Mouse (Mus musculus): ENCODE data around the gene Psen1. TPM values are rescaled to one million over a fixed set of nuclear protein-coding genes. Genes with fewer than 3 reads are reported as not detected.
A peak's percentile ranks its signal among the peaks of the same experiment; 100 is the strongest.

Gene Psen1
- polyA plus RNA-seq, 1 experiment from 2014 or later, result 64.7 TPM

DNA sequence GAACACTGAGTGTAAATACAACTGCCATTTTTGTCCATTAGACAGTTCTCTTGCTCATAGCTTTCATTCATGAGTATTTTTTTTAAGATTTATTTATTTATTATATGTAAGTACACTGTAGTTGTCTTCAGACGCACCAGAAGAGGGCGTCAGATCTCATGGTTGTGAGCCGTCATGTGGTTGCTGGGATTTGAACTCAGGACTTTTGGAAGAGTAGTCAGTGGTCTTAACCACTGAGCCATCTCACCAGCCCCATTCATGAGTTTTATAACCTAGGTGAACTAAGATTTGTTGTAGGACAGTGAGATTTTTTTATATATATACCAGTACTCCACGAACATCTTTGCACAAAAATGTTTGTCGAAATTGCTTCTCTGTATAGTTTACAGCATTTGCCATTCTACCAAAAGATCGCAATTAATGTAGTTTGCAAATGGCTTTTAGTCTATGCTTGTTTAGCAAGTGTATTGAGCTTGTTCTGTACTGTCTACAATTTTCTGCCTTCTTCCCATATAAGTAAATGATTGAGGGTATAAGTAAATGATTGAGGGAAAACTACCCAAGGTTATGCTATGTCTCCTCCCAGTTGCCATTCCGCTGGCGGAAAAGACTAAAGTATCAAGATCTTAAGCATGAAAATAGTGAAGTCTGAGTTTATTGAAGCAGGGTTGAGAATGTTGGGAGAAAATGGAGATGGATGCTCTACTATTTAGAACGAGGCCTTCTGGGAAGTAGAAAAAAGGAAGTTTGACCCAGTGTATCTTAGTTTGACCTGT is 1.2 kb upstream of the Psen1 start:
- no peak overlapping the region for H3K9ac ChIP-seq (ENCODE audit: low read length)
- TF ChIP-seq EP300 (optimal IDR thresholded peaks at IDR 0.05) (no peak), CTCF (IDR thresholded peaks at IDR 0.05; ENCODE audit: low read depth) (no peak)
- WGBS, result 88% methylated on average over 9 of the region's 9 CpGs
- H3K4me1 ChIP-seq (replicated peaks; ENCODE audit: control insufficient read depth, insufficient read depth), result 0 out of 2 replicates have a peak, but pooled peaks cover 2% of the 10 kb centered on the region
- H3K36me3 ChIP-seq (ENCODE audit: control insufficient read depth, insufficient read depth, low read length), result no peaks in the 10 kb centered on the region
- no peaks in the 10 kb centered on the region for H3K9me3 ChIP-seq (ENCODE audit: control insufficient read depth, low read length)
- H3K27ac ChIP-seq (replicated peaks), result no peak overlapping the region; the same call in 1 of the 2 replicates
- no peak overlapping the region for H3K4me3 ChIP-seq (ENCODE audit: low read depth, low read length)
- no peaks in the 10 kb centered on the region for H3K27me3 ChIP-seq (ENCODE audit: control insufficient read depth, insufficient read depth, low read length)
- DNase-seq (ENCODE audit: low spot score) (no peak), ATAC-seq (ENCODE audit: low FRiP score, low TSS enrichment) (no peak)
- no peak overlapping the region for H3K4me2 ChIP-seq (replicated peaks; ENCODE audit: low read depth)

DNA sequence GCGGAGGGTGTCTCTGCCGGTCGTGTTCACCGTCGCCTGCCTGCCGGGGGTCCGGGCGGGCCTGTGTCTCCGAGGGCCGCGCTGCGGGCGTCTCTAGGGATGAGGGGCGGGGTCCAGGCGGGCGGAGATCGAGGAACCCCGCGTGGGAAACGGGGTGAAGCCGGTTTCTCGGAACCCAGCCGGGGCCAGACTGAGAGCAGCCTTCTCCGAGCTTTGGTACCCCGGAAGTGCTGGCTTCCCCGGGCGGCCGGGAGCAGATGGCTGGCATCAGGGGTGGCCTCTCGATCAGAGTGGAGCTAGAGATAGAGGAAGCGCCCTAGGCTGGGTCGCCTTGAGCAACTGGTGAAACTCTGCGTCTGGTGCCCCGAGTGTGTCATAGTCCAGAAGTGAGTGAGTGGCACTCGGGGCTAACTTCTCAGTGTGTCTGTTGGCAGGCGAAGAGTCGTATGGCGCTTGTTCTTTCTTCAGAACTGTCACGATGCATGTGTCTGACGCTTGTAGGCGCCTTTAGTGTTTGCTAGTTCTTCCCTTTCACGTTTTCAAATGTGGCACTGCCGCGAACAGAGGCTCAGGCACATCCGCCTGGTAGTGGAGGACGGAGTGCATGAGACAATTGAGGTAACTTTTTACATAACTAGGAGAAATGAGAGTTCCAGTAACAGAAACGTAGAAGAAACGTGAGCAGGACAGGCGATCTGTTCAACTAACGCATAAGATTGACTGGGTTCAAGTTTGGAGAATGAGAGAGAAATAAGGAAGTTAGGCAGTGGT is 549 bp downstream of the Psen1 start:
- ATAC-seq (ENCODE audit: low FRiP score, low TSS enrichment), result peak; percentile 84
- H3K4me1 ChIP-seq (replicated peaks; ENCODE audit: control insufficient read depth, insufficient read depth), result 0 out of 2 replicates have a peak, but pooled peaks cover 5% of the 10 kb centered on the region
- TF ChIP-seq CTCF (IDR thresholded peaks at IDR 0.05; ENCODE audit: low read depth) (no peak), EP300 (optimal IDR thresholded peaks at IDR 0.05) (no peak)
- H3K9ac ChIP-seq (ENCODE audit: low read length), result peak overlapping the region; percentile 89
- no peak for DNase-seq (ENCODE audit: low spot score)
- peak overlapping the region; percentile 62 for H3K4me2 ChIP-seq (replicated peaks; ENCODE audit: low read depth)
- H3K27me3 ChIP-seq (ENCODE audit: control insufficient read depth, insufficient read depth, low read length), result no peaks in the 10 kb centered on the region
- under 1% methylated on average over 48 of the region's 49 CpGs for WGBS
- no peaks in the 10 kb centered on the region for H3K36me3 ChIP-seq (ENCODE audit: control insufficient read depth, insufficient read depth, low read length)
- peak overlapping the region; percentile 90 for H3K4me3 ChIP-seq (ENCODE audit: low read depth, low read length)
- H3K27ac ChIP-seq (replicated peaks), result peak overlapping the region; percentile 97
- H3K9me3 ChIP-seq (ENCODE audit: control insufficient read depth, low read length), result no peaks in the 10 kb centered on the region

DNA sequence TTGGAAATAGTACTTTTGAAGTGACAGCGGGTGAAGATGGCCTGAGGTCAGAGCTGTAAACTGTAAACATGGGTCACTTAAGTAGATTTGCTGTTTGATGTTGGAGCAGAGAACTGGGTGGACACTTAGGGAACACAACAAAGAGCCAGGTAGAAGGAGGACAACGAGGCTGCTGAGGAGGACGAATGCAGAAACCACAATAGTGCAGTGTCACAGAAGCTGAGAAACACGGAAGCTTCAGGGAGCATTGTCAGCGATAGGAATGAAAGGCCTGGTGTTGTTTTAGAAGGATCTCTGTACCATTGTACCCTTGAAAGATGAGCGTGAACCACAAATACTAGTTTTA is 1.1 kb downstream of the Psen1 start:
- Histone ChIP-seq H3K4me2 (replicated peaks; ENCODE audit: low read depth) (peak overlapping the region; percentile 62), H3K27ac (replicated peaks) (peak overlapping the region; percentile 97; the same call in 1 of the 2 replicates), H3K4me3 (ENCODE audit: low read depth, low read length) (peak overlapping the region; percentile 90), H3K9ac (ENCODE audit: low read length) (peak overlapping the region; percentile 89), H3K4me1 (replicated peaks; ENCODE audit: control insufficient read depth, insufficient read depth) (0 out of 2 replicates have a peak, but pooled peaks cover 6% of the 10 kb centered on the region), H3K9me3 (ENCODE audit: control insufficient read depth, low read length) (no peaks in the 10 kb centered on the region), H3K36me3 (ENCODE audit: control insufficient read depth, insufficient read depth, low read length) (no peaks in the 10 kb centered on the region), H3K27me3 (ENCODE audit: control insufficient read depth, insufficient read depth, low read length) (no peaks in the 10 kb centered on the region)
- WGBS, result 13% methylated on average over 6 of the region's 6 CpGs
- ATAC-seq (ENCODE audit: low FRiP score, low TSS enrichment) (no peak), DNase-seq (ENCODE audit: low spot score) (no peak)
- TF ChIP-seq EP300 (optimal IDR thresholded peaks at IDR 0.05), result no peak
- no peak for TF ChIP-seq CTCF (IDR thresholded peaks at IDR 0.05; ENCODE audit: low read depth)

DNA sequence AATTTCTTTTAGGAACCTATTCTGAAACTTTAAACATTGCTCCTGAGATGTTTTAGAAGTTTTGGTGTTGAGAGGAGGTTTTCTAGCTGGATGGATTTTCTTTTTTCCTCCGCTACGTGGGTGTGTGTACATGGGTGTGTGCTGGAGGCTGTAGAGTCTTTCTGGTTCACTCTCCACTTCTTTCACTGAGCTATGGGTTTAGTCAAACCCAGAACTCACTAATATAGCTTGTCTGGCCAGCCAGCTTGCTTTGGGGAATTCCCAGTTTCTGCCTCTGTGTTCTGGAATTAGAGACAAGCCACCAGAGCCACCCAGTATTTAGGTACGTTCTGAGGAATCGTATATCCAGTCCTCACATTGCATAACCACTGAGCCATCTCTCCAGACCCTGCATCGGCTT is 6.1 kb downstream of the Psen1 start:
- DNase-seq (ENCODE audit: low spot score) (no peak), ATAC-seq (ENCODE audit: low FRiP score, low TSS enrichment) (no peak)
- H3K4me1 ChIP-seq (replicated peaks; ENCODE audit: control insufficient read depth, insufficient read depth), result 0 out of 2 replicates have a peak, but pooled peaks cover 7% of the 10 kb centered on the region
- H3K4me3 ChIP-seq (ENCODE audit: low read depth, low read length), result no peak overlapping the region
- WGBS, result 78% methylated on average over 5 of the region's 5 CpGs
- TF ChIP-seq CTCF (IDR thresholded peaks at IDR 0.05; ENCODE audit: low read depth), result no peak
- no peak for TF ChIP-seq EP300 (optimal IDR thresholded peaks at IDR 0.05)
- H3K27me3 ChIP-seq (ENCODE audit: control insufficient read depth, insufficient read depth, low read length), result no peaks in the 10 kb centered on the region
- H3K9me3 ChIP-seq (ENCODE audit: control insufficient read depth, low read length), result no peaks in the 10 kb centered on the region
- H3K9ac ChIP-seq (ENCODE audit: low read length), result no peak overlapping the region
- no peaks in the 10 kb centered on the region for H3K36me3 ChIP-seq (ENCODE audit: control insufficient read depth, insufficient read depth, low read length)
- H3K4me2 ChIP-seq (replicated peaks; ENCODE audit: low read depth), result no peak overlapping the region
- no peak overlapping the region for H3K27ac ChIP-seq (replicated peaks)

DNA sequence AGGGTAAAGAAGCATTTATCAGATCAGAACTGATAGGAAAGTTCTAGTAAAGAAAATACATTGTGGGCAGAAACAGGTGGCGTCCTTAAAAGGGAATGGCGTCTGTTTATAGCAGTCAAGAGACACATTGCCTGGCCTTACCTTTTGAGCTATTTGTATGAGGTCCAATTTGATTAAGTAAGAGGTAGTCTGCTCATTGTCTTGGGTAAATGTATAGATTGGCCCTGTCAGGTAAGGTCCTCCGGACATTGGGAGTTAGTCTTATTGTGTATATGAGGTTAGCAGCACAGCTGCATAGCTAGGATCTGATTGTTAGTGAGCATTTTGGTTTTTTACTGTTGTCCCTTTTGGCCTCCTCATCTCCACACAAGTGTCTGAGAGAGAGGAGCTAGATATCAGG is 6.7 kb downstream of the Psen1 start:
- H3K9me3 ChIP-seq (ENCODE audit: control insufficient read depth, low read length), result no peaks in the 10 kb centered on the region
- H3K4me3 ChIP-seq (ENCODE audit: low read depth, low read length), result no peak overlapping the region
- DNase-seq (ENCODE audit: low spot score) (no peak), ATAC-seq (ENCODE audit: low FRiP score, low TSS enrichment) (no peak)
- H3K27me3 ChIP-seq (ENCODE audit: control insufficient read depth, insufficient read depth, low read length), result no peaks in the 10 kb centered on the region
- no peak overlapping the region for H3K4me2 ChIP-seq (replicated peaks; ENCODE audit: low read depth)
- WGBS, result 80% methylated on average over 3 of the region's 3 CpGs
- no peak for TF ChIP-seq CTCF (IDR thresholded peaks at IDR 0.05; ENCODE audit: low read depth)
- no peak for TF ChIP-seq EP300 (optimal IDR thresholded peaks at IDR 0.05)
- H3K9ac ChIP-seq (ENCODE audit: low read length), result no peak overlapping the region
- H3K4me1 ChIP-seq (replicated peaks; ENCODE audit: control insufficient read depth, insufficient read depth), result 0 out of 2 replicates have a peak, but pooled peaks cover 5% of the 10 kb centered on the region
- H3K36me3 ChIP-seq (ENCODE audit: control insufficient read depth, insufficient read depth, low read length), result no peaks in the 10 kb centered on the region
- 0 out of 2 replicates have a peak overlapping the region, but pooled peaks have one; percentile 8 for H3K27ac ChIP-seq (replicated peaks)

Measured in stomach, postnatal 0 days (tissue).